Mouse (Mus musculus) hindbrain, postnatal 0 days (tissue): ENCODE data around the gene Ube3a. TPM values are rescaled to one million over a fixed set of nuclear protein-coding genes. Genes with fewer than 3 reads are reported as not detected.

ENCODE experiments used
- ATAC-seq: fragments of 200-750 bp; cut with Nextera tagmentation; 2 replicates; pipeline ENCODE4 v1.8.0; 2017; ENCODE audit warnings: mild to moderate bottlenecking, moderate TSS enrichment, moderate library complexity
- DNase-seq: peaks from one replicate; pipeline ENCODE4 v3.0.0-alpha.2; 2015; ENCODE audit warnings: low spot score
- H3K27ac ChIP-seq: fragments of 300-500 bp; sonication (generic); 2 replicates; pipeline ENCODE4 v1.5.1; 2014; ENCODE audit warnings: mild to moderate bottlenecking
- H3K27me3 ChIP-seq: fragments of 300-500 bp; sonication (generic); 2 replicates; pipeline ENCODE4 v1.6.1; 2014; ENCODE audit warnings: low read length, mixed read lengths; ENCODE audit not compliant: insufficient read depth
- H3K36me3 ChIP-seq: fragments of 300-500 bp; sonication (generic); 2 replicates; pipeline ENCODE4 v1.6.1; 2014; ENCODE audit warnings: low read length, mixed read lengths; ENCODE audit not compliant: insufficient read depth
- H3K4me1 ChIP-seq: fragments of 300-500 bp; sonication (generic); 2 replicates; pipeline ENCODE4 v1.6.1; 2014; ENCODE audit warnings: antibody characterized with exemption, low read length, mixed read lengths; ENCODE audit not compliant: insufficient read depth
- H3K4me2 ChIP-seq: fragments of 300-500 bp; sonication (generic); 2 replicates; pipeline ENCODE4 v1.6.1; 2014; ENCODE audit warnings: low read depth, mild to moderate bottlenecking, low read length, moderate library complexity, mixed read lengths
- H3K4me3 ChIP-seq: fragments of 300-500 bp; sonication (generic); 2 replicates; pipeline ENCODE4 v1.5.1; 2014; ENCODE audit warnings: low read length
- H3K9ac ChIP-seq: fragments of 300-500 bp; sonication (generic); replicated peaks from 2 replicates; pipeline ENCODE4 v1.6.1; 2014; ENCODE audit warnings: mild to moderate bottlenecking, low read length, moderate library complexity, mixed read lengths
- H3K9me3 ChIP-seq: fragments of 300-500 bp; sonication (generic); 2 replicates; pipeline ENCODE4 v1.6.1; 2016; ENCODE audit warnings: low read length, mixed read lengths
- CTCF ChIP-seq: IDR thresholded peaks from 2 replicates; pipeline ENCODE4 v1.5.1; 2016; ENCODE audit warnings: antibody characterized with exemption, control low read depth, low read depth
- WGBS: fragments of 180-500 bp; shearing (Covaris S2); extraction: QIAGEN DNeasy Blood & Tissue Kit; methylation state at CpG from one replicate; pipeline ENCODE4 v1.1.7; 2014; 5-methylcytosine and 5-hydroxymethylcytosine counted together
- polyA plus RNA-seq: library from polyadenylated mRNA; unstranded; fragments of >200 nt; fragmentation: Nextera tagmentation; extraction: Ambion mirVana; gene quantifications from 2 replicates; pipeline ENCODE4 v1.2.1, GENCODE M21; 2015
- total RNA-seq: library from RNA; depleted of rRNA; stranded (reverse); fragments of >200 nt; gene quantifications from 2 replicates; pipeline ENCODE4 v1.2.3, GENCODE M21; 2014

Gene Ube3a
- total and polyA plus RNA-seq, 2 experiments from 2014 or later: 150 to 163 TPM

GRCm38 (mm10) chr7:59265538-59265937, 37.0 kb downstream of the Ube3a start:
- Histone ChIP-seq H3K27ac (no peak overlapping the region), H3K4me3 (no peak overlapping the region), H3K9ac (no peak overlapping the region), H3K4me2 (no peak overlapping the region), H3K9me3 (no peaks in the 10 kb centered on the region), H3K4me1 (no peaks in the 10 kb centered on the region), H3K36me3 (no peaks in the 10 kb centered on the region), H3K27me3 (no peaks in the 10 kb centered on the region)
- ATAC-seq: no peak
- DNase-seq: no peak
- no peak for TF ChIP-seq CTCF
- WGBS: 93% methylated on average over 1 of the region's 1 CpGs

- Histone ChIP-seq H3K27ac (no peak overlapping the region), H3K9me3 (no peaks in the 10 kb centered on the region), H3K27me3 (no peaks in the 10 kb centered on the region), H3K36me3 (peaks cover 5% of the 10 kb centered on the region; the same call in 1 of the 2 replicates), H3K4me2 (no peak overlapping the region), H3K4me3 (no peak overlapping the region), H3K9ac (no peak overlapping the region), H3K4me1 (no peaks in the 10 kb centered on the region)
- DNase-seq (no peak), ATAC-seq (no peak)
- TF ChIP-seq CTCF: no peak
- 79% methylated on average over 4 of the region's 4 CpGs for WGBS
Observed at GRCm38 (mm10) chr7:59271775-59272174, 43.2 kb downstream of the Ube3a start.

- Histone ChIP-seq H3K27ac (no peak overlapping the region), H3K4me2 (no peak overlapping the region), H3K4me1 (no peaks in the 10 kb centered on the region), H3K9ac (no peak overlapping the region), H3K36me3 (no peaks in the 10 kb centered on the region; the same call in 1 of the 2 replicates), H3K27me3 (no peaks in the 10 kb centered on the region), H3K9me3 (no peaks in the 10 kb centered on the region), H3K4me3 (no peak overlapping the region)
- WGBS: 73% methylated on average over 1 of the region's 1 CpGs
- DNase-seq: no peak
- TF ChIP-seq CTCF: no peak
- ATAC-seq: no peak
Observed at GRCm38 (mm10) chr7:59312576-59312975, 84.0 kb downstream of the Ube3a start.

GRCm38 (mm10) chr7:59322759-59323158, 94.2 kb downstream of the Ube3a start:
- H3K4me3 ChIP-seq: no peak overlapping the region
- H3K4me1 ChIP-seq: no peaks in the 10 kb centered on the region
- H3K27ac ChIP-seq: no peak overlapping the region
- no peak for TF ChIP-seq CTCF
- H3K9ac ChIP-seq: no peak overlapping the region
- H3K9me3 ChIP-seq: no peaks in the 10 kb centered on the region
- DNase-seq (no peak), ATAC-seq (no peak)
- H3K4me2 ChIP-seq: no peak overlapping the region
- no peaks in the 10 kb centered on the region for H3K36me3 ChIP-seq
- H3K27me3 ChIP-seq: no peaks in the 10 kb centered on the region
- WGBS: 95% methylated on average over 1 of the region's 1 CpGs
